Mouse (Mus musculus) yolk sac, embryonic 10.5 days (tissue): ENCODE measurements around the gene Ccdc158.

Source experiments
- DNase-seq: peaks from one replicate; pipeline ENCODE4 v3.0.0-alpha.2; 2017; ENCODE audit warnings: low spot score

The Ccdc158 gene

GRCm38 (mm10) chr5:92684715-92685460 lies 9.8 kb upstream of the Ccdc158 start:
- DNase-seq, result no peak

- DNase-seq, result no peak
Observed at GRCm38 (mm10) chr5:92683871-92684475, 8.9 kb upstream of the Ccdc158 start.

- peak; percentile 55 for DNase-seq
Observed at GRCm38 (mm10) chr5:92683351-92683807, 8.3 kb upstream of the Ccdc158 start, which contains the start of gene Shroom3. Gene Shroom3 (plus strand): TSS chr5:92683435.

DNA sequence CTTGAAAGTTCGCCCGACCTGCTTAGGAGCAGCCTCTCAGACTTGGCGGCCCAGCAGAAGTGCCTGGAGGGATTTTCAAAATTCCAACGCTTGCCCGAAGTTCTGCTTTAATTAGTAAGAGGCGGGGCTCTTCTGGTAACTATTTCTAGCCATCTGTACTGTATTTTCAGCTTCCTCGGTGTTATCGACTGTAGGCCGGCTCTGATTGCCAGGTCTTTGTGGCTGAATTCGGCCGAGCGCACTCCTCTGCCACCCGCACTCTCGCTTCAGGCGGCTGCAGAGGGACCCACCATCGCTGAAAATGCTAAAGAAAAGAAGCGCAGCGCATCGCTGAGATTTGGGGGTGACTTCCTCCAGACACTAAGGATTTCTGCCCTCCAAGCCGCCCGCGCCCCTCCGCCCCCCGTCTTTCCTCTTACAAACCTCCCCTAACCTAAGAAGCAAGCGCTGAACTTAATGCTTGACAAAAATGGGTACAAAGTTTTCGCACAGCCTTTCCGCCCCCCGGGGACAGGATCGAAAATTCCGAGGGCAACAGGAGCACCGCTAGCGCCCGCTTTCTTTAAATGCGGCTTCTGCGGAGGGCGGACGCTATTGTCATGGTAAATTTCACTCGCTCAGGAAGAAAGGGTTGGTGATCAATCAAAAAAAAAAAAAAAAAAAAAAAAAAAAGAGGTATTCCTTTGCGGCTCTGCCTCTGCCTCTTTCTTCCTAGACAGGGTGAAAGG lies 7.7 kb upstream of the Ccdc158 start:
- peak; percentile 21 for DNase-seq

DNA sequence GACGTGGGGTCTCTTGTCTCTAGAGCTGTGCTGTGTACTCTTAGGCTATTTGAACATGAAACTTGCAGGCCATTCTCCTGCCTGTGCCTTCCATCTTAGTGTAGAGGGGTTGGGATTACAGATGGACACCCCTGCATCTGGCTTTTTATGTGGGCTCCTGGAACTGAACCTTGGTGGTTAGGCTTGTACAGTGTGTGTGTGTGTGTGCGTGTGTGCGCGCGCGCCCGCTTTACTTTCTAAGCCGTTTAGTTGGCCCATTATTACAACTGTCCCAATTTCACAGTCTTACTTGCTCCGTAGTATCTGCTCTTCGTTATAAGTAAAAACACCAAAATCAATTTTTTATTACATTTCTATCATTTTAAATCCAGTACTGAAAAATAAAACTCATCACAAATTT lies 6.8 kb upstream of the Ccdc158 start:
- no peak for DNase-seq

- peak; percentile 29 for DNase-seq
Observed at GRCm38 (mm10) chr5:92679441-92679840, 4.4 kb upstream of the Ccdc158 start.

DNA sequence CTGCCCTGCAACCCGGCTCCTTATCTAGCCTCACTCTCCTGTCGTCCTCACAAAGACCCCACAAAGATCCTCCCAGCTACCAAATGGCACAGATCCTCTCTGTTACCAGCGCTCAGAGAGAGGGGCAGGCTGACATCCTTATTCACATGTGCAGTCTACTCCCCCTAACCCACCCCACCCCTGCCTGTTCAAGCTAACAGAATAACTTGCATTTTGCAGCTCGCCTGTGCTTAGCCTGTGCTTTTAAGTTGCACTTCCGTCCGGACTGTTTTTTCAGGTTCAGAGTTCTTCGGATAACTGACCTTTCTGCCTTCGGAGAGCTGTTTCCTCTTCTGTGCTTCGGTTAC lies 476 bp upstream of the Ccdc158 start:
- no peak for DNase-seq

GRCm38 (mm10) chr5:92666860-92667259 lies 8.2 kb downstream of the Ccdc158 start:
- DNase-seq, result no peak

DNA sequence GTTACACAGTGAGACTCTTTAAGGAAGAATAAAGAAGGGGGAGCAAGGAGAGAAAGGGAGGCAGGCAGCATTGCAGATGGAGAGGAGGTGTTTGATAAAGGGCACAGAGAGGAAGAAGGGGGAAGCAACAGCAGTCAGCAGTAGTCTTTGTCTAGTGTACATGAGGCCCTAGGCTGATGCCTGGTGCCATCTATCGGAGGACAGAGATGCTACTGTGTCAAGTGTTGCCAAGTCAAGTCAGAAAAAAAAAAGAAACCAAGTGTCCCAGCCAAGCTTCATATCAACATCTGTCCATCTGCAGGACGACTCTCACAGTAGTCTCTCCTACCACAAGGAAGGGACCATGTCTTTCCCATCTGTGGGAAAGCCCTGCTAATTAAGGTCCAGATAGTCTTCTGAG lies 10.8 kb downstream of the Ccdc158 start:
- no peak for DNase-seq

DNA sequence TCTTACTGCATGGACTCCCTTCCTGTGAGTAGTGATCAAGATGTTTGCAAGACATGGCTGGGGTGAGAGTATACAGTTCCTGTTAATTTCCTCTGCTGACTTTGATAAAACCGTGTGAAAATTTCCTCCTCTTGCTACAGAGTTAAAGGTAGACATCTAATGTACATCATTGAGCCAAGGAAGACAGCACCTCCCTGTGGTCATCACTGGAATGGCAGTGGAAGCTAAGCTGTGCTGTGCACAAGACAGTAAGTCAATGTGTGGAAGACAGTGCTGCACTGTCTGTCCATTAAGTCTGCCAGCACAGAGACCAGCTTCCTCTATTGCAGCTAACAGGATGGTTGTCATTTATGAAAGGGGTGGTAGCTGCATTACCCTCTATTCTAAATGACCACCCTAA lies 18.8 kb downstream of the Ccdc158 start:
- DNase-seq, result peak; percentile 14

- DNase-seq, result no peak
Observed at GRCm38 (mm10) chr5:92640861-92641260, 34.2 kb downstream of the Ccdc158 start.

- no peak for DNase-seq
Observed at GRCm38 (mm10) chr5:92635891-92636290, 39.2 kb downstream of the Ccdc158 start.

GRCm38 (mm10) chr5:92634916-92635315 lies 40.2 kb downstream of the Ccdc158 start:
- no peak for DNase-seq

- no peak for DNase-seq
Observed at GRCm38 (mm10) chr5:92633526-92633925, 41.5 kb downstream of the Ccdc158 start.

DNA sequence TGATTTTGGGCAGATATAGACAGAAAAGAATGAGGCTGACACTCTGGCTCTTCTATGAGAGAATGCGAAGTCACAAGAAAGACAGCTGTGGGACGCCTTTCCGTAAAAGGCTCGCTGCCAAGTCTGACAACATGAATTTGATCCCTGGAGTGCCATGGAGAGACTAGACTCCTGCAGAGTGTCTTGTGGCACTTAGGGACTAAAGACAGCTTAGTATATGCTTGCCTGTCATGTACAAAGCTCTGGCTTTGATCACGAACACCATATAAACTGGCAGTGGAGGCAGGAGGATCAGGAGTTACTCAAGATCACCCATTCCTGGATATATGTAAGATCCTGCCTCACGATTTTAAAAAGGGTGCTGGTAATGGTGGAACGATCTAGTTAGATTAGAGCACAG lies 47.2 kb downstream of the Ccdc158 start:
- no peak for DNase-seq

DNA sequence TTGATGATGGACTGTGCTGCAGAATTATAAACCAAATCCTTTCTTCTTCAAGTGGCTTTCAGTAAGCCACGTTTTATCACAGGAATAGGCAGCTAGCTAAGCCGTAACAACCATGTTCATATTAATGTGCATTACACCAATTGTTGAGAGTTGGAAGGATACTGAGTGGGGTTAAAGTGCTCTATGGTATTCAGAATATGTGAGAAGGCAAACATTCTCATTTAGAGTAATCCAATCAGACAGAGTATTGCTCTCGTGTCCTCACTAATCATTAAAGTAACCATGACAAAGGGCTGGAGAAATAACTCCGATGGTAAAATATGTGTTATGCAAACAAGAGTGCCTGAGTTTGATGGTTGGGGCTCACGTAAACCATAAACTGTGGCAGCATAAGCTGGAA lies 53.2 kb downstream of the Ccdc158 start:
- no peak for DNase-seq

GRCm38 (mm10) chr5:92612756-92613155 lies 62.3 kb downstream of the Ccdc158 start:
- no peak for DNase-seq

- DNase-seq, result no peak
Observed at GRCm38 (mm10) chr5:92607492-92608229, 67.4 kb downstream of the Ccdc158 start.

DNA sequence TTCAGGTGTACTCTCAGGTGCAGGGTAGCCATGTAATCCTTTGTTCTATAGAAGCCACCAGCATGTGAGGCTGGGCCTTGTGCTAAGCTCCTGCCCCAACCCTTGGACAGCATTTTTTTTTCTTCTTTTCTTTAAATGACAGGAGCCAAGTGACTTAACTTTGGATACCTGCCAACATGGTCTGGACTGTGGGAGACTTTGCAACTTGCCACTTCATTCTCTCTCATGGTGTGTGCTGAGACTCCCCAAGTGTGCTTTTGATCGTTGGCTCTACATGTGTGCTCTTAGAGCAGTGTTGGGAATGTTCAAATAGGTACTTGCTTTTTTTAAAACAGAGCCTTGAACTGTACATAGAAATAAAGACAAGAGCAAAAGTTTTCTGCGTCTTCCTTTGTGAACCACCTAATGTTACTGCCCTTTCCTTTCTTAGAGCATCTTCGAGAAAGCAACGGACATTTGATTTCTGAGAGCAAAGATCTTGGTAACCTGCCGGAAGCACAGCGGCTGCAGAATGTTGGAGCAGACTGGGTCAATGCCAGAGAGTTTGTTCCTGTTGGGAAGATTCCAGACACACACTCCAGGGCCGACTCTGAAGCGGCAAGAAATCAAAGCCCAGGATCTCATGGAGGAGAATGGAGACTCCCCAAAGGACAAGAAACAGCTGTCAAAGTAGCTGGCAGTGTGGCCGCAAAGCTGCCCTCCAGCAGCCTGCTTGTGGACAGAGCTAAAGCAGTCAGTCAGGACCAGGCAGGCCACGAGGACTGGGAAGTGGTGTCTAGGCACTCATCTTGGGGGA lies 70.4 kb downstream of the Ccdc158 start:
- no peak for DNase-seq

DNA sequence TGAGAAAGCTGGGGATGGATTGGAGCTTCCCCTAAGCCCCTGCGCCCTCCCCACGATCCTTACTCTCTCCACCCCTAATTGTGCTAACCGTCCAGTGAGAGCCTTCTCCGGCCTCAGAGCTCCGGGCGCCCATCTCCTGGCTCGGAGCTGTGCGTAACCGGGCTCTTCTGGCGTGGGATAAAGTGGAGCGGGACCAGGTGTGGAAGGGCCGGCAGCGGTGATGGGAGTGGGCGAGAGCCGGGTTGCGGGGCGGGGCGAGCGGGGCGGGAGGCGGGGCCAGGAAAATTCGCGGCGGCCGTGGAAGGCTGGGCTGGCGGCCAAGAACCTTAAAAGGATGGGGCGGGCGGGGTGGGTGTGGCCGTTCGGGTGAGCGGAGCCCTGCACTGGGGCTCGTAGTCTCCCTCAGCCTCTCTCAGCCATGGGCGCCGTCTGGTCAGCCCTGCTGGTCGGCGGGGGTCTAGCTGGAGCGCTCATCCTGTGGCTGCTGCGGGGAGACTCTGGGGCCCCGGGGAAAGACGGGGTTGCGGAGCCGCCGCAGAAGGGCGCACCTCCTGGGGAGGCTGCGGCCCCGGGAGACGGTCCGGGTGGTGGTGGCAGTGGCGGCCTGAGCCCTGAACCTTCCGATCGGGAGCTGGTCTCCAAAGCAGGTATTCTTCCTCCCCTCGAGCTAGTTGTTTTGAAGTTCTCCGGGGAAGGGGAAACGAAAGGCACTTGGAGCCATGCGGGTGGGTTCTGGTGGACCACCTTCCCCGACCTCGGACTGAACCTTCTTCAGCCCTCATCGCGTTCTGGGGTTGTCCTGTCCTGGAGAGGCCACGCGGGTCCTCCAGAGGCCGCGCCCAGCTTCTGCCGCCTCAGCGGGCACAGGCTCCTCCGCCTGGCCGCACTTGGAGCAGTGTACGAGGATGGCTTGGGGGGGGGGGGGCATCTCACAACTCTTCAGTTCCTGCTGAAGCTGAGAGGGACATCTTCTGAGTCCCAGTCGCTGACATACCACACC lies 72.1 kb downstream of the Ccdc158 start, which contains the start of gene Stbd1:
Stbd1 (plus strand) TSS at position 351 of the 1,000 bp plus-strand sequence.
- DNase-seq, result peak; percentile 80
